Mouse (Mus musculus) liver, embryonic 14.5 days (tissue): ENCODE measurements around the gene Fgfr1op2.

Source experiments
- CTCF ChIP-seq: IDR thresholded peaks from 2 replicates; pipeline ENCODE4 v1.5.1; 2016; ENCODE audit warnings: antibody characterized with exemption, low read depth, control low read depth
- EP300 ChIP-seq: IDR thresholded peaks from 2 replicates; pipeline ENCODE4 v1.6.1; 2016; ENCODE audit warnings: antibody characterized with exemption, low read depth

- TF ChIP-seq CTCF (no peak), EP300 (no peak)
These were observed 54.8 kb downstream of the Fgfr1op2 start for GRCm38 (mm10) chr6:146631847-146632246.
